Mouse (Mus musculus) kidney, postnatal 0 days (tissue): ENCODE data around the gene Mrps18b. TPM values are rescaled to one million over a fixed set of nuclear protein-coding genes. Genes with fewer than 3 reads are reported as not detected.
A peak's percentile ranks its signal among the peaks of the same experiment; 100 is the strongest.

Experiments used
- ATAC-seq: fragments of 200-750 bp; cut with Nextera tagmentation; replicated peaks from 2 replicates; pipeline ENCODE4 v1.8.0; 2017; ENCODE audit warnings: low read depth, moderate number of reproducible peaks, moderate TSS enrichment, moderate library complexity; ENCODE audit not compliant: low FRiP score
- DNase-seq: peaks from one replicate; pipeline ENCODE4 v3.0.0-alpha.2; 2016; ENCODE audit warnings: low spot score
- H3K27ac ChIP-seq: fragments of 300-500 bp; sonication (generic); 2 replicates; pipeline ENCODE4 v1.5.1; 2014; ENCODE audit warnings: mild to moderate bottlenecking
- H3K27me3 ChIP-seq: fragments of 300-500 bp; sonication (generic); 2 replicates; pipeline ENCODE4 v1.6.1; 2014; ENCODE audit warnings: low read length, mixed read lengths; ENCODE audit not compliant: insufficient read depth
- H3K36me3 ChIP-seq: fragments of 300-500 bp; sonication (generic); 2 replicates; pipeline ENCODE4 v1.6.1; 2014; ENCODE audit warnings: low read length, mixed read lengths; ENCODE audit not compliant: insufficient read depth
- H3K4me1 ChIP-seq: fragments of 300-500 bp; sonication (generic); replicated peaks from 2 replicates; pipeline ENCODE4 v1.6.1; 2014; ENCODE audit warnings: antibody characterized with exemption, low read length, mixed read lengths; ENCODE audit not compliant: insufficient read depth
- H3K4me2 ChIP-seq: fragments of 300-500 bp; sonication (generic); 2 replicates; pipeline ENCODE4 v1.6.1; 2014; ENCODE audit warnings: mild to moderate bottlenecking, low read length, moderate library complexity, mixed read lengths
- H3K4me3 ChIP-seq: fragments of 300-500 bp; sonication (generic); replicated peaks from 2 replicates; pipeline ENCODE4 v1.5.1; 2014; ENCODE audit warnings: low read depth, low read length
- H3K9ac ChIP-seq: fragments of 300-500 bp; sonication (generic); 2 replicates; pipeline ENCODE4 v1.6.1; 2014; ENCODE audit warnings: low read depth, low read length
- H3K9me3 ChIP-seq: fragments of 300-500 bp; sonication (generic); replicated peaks from 2 replicates; pipeline ENCODE4 v1.6.1; 2016; ENCODE audit warnings: low read length, inconsistent platforms, mixed read lengths
- CTCF ChIP-seq: IDR thresholded peaks from 2 replicates; pipeline ENCODE4 v1.5.1; 2016; ENCODE audit warnings: antibody characterized with exemption, low read depth, mild to moderate bottlenecking, moderate library complexity
- WGBS: fragments of 180-500 bp; shearing (Covaris S2); extraction: QIAGEN DNeasy Blood & Tissue Kit; methylation state at CpG from one replicate; pipeline ENCODE4 v1.1.7; 2014; 5-methylcytosine and 5-hydroxymethylcytosine counted together
- polyA plus RNA-seq: library from polyadenylated mRNA; unstranded; fragments of >200 nt; fragmentation: Nextera tagmentation; extraction: Ambion mirVana; gene quantifications from 2 replicates; pipeline ENCODE4 v1.2.1, GENCODE M21; 2015

Gene Mrps18b
- polyA plus RNA-seq, 1 experiment from 2014 or later, result 94.7 TPM

- H3K36me3 ChIP-seq, result peaks cover 81% of the 10 kb centered on the region
- H3K4me3 ChIP-seq, result no peak overlapping the region
- H3K9ac ChIP-seq, result no peak overlapping the region
- H3K27ac ChIP-seq, result no peak overlapping the region
- WGBS, result 90% methylated on average over 13 of the region's 17 CpGs
- DNase-seq (no peak), ATAC-seq (no peak)
- no peaks in the 10 kb centered on the region for H3K9me3 ChIP-seq
- TF ChIP-seq CTCF, result no peak
- no peaks in the 10 kb centered on the region for H3K27me3 ChIP-seq
- no peaks in the 10 kb centered on the region for H3K4me1 ChIP-seq
- no peak overlapping the region for H3K4me2 ChIP-seq
These were observed 28.5 kb downstream of the Mrps18b start for GRCm38 (mm10) chr17:35887725-35888124.

GRCm38 (mm10) chr17:35883777-35884176 lies 32.4 kb downstream of the Mrps18b start:
- ATAC-seq, result no peak

GRCm38 (mm10) chr17:35882924-35883323 lies 33.3 kb downstream of the Mrps18b start:
- Histone ChIP-seq H3K27me3 (no peaks in the 10 kb centered on the region), H3K4me3 (no peak overlapping the region), H3K9ac (no peak overlapping the region), H3K27ac (no peak overlapping the region), H3K36me3 (peaks cover 53% of the 10 kb centered on the region), H3K4me2 (no peak overlapping the region), H3K4me1 (no peaks in the 10 kb centered on the region; the same call in 1 of the 2 replicates), H3K9me3 (no peaks in the 10 kb centered on the region)
- TF ChIP-seq CTCF, result no peak
- ATAC-seq (no peak), DNase-seq (no peak)
- WGBS, result 93% methylated on average over 17 of the region's 17 CpGs

More at GRCm38 (mm10) chr17:35883777-35884176, 32.4 kb downstream of the Mrps18b start:
- no peak for DNase-seq
- TF ChIP-seq CTCF, result no peak
- H3K27me3 ChIP-seq, result no peaks in the 10 kb centered on the region
- 96% methylated on average over 14 of the region's 14 CpGs for WGBS
- peaks cover 61% of the 10 kb centered on the region for H3K36me3 ChIP-seq
- H3K4me2 ChIP-seq, result no peak overlapping the region
- no peaks in the 10 kb centered on the region; the same call in 1 of the 2 replicates for H3K4me1 ChIP-seq
- H3K27ac ChIP-seq, result no peak overlapping the region
- H3K4me3 ChIP-seq, result no peak overlapping the region
- no peaks in the 10 kb centered on the region for H3K9me3 ChIP-seq
- H3K9ac ChIP-seq, result no peak overlapping the region

GRCm38 (mm10) chr17:35879245-35880057 lies 36.7 kb downstream of the Mrps18b start, which contains the start of gene Dhx16:
Dhx16 (plus strand) TSS chr17:35879819.
- H3K9me3 ChIP-seq, result no peaks in the 10 kb centered on the region
- DNase-seq, result peak; percentile 97
- peak within 1 kb of the TSS; percentile 84 for H3K9ac ChIP-seq
- H3K4me1 ChIP-seq, result no peaks in the 10 kb centered on the region; the same call in 1 of the 2 replicates
- ATAC-seq, result peak; percentile 92
- H3K4me2 ChIP-seq, result peak within 1 kb of the TSS; percentile 85
- peak within 1 kb of the TSS; percentile 69 for H3K27ac ChIP-seq
- peak; percentile 83 for TF ChIP-seq CTCF
- H3K27me3 ChIP-seq, result no peaks in the 10 kb centered on the region
- H3K4me3 ChIP-seq, result peak within 1 kb of the TSS; percentile 97
- WGBS, result 5% methylated on average over 66 of the region's 66 CpGs
- H3K36me3 ChIP-seq, result peaks cover 27% of the 10 kb centered on the region; the same call in 1 of the 2 replicates

GRCm38 (mm10) chr17:35874721-35875120 lies 41.5 kb downstream of the Mrps18b start:
- H3K9ac ChIP-seq, result no peak overlapping the region
- no peaks in the 10 kb centered on the region for H3K27me3 ChIP-seq
- 78% methylated on average over 6 of the region's 6 CpGs for WGBS
- H3K36me3 ChIP-seq, result 0 out of 2 replicates have a peak, but pooled peaks cover 4% of the 10 kb centered on the region
- no peak overlapping the region for H3K27ac ChIP-seq
- TF ChIP-seq CTCF, result no peak
- no peak for DNase-seq
- no peak overlapping the region for H3K4me2 ChIP-seq
- H3K9me3 ChIP-seq, result no peaks in the 10 kb centered on the region
- ATAC-seq, result no peak
- H3K4me3 ChIP-seq, result no peak overlapping the region
- 0 out of 2 replicates have a peak, but pooled peaks cover 6% of the 10 kb centered on the region for H3K4me1 ChIP-seq

GRCm38 (mm10) chr17:35873774-35874519 lies 42.2 kb downstream of the Mrps18b start:
- Histone ChIP-seq H3K9me3 (no peaks in the 10 kb centered on the region), H3K4me1 (0 out of 2 replicates have a peak, but pooled peaks cover 8% of the 10 kb centered on the region), H3K27me3 (no peaks in the 10 kb centered on the region), H3K36me3 (0 out of 2 replicates have a peak, but pooled peaks cover 4% of the 10 kb centered on the region), H3K9ac (peak overlapping the region; percentile 19; the same call in 1 of the 2 replicates), H3K27ac (no peak overlapping the region), H3K4me3 (no peak overlapping the region), H3K4me2 (peak overlapping the region; percentile 33; the same call in 1 of the 2 replicates)
- 29% methylated on average over 21 of the region's 21 CpGs for WGBS
- ATAC-seq (peak; percentile 52), DNase-seq (peak; percentile 88)
- TF ChIP-seq CTCF, result peak; percentile 96
